Mouse (Mus musculus): ENCODE data around the gene Kcnq1.

DNA sequence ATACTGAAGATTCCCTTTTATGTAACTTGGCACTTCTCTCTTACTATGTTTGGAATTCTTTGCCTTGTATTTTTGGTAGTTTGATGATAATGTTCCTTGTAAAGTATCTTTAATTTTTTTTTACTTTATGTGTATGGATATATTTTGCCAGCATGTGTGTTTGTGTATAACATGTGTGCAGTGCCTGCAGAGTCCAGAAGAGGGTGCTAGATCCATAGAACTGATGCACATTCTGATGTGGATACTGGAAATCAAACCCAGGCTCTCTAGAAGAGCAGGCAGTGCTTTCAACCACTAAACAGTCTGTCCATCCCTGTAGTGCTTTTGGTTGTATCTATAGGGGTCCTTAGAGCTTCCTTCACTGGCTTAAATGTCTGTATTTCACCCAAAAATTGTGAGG is 8.6 kb downstream of the Kcnq1 start:
- TF ChIP-seq CTCF (IDR thresholded peaks at IDR 0.05; ENCODE audit: low read depth) (peak; percentile 34; the same call in 1 of the 2 replicates), EP300 (optimal IDR thresholded peaks at IDR 0.05) (no peak)
